Mouse (Mus musculus): ENCODE results near the gene Olfr869. TPM values are rescaled to one million over a fixed set of nuclear protein-coding genes. Genes with fewer than 3 reads are reported as not detected.

The Olfr869 gene
- total RNA-seq (2014; rRNA removed) (not detected in 2 replicates), polyA plus RNA-seq (2015; fragmentation: Nextera tagmentation; extraction: Ambion mirVana) (not detected in 2 replicates)

- H3K27ac ChIP-seq (ENCODE audit: low read depth, low read length) = no peak within 1 kb of the TSS
- H3K4me3 ChIP-seq (ENCODE audit: low read depth, low read length) = no peak within 1 kb of the TSS
- no peaks in the 10 kb centered on the region for H3K9me3 ChIP-seq (ENCODE audit: low read length)
- no peak for ATAC-seq
- H3K27me3 ChIP-seq (ENCODE audit: insufficient read depth, low read length) = no peaks in the 10 kb centered on the region
- H3K36me3 ChIP-seq (ENCODE audit: insufficient read depth) = no peaks in the 10 kb centered on the region
- H3K4me2 ChIP-seq (ENCODE audit: low read depth) = no peak within 1 kb of the TSS
- no peaks in the 10 kb centered on the region for H3K4me1 ChIP-seq (ENCODE audit: insufficient read depth)
- 81% methylated on average over 2 of the region's 2 CpGs for WGBS
- TF ChIP-seq CTCF (IDR thresholded peaks at IDR 0.05; ENCODE audit: low read depth) = no peak
- DNase-seq = no peak
- H3K9ac ChIP-seq = no peak within 1 kb of the TSS
These were observed at the start of gene Olfr869 for GRCm38 (mm10) chr9:20128709-20129108. Olfr869 (plus strand) TSS chr9:20129009.

- Histone ChIP-seq H3K9me3 (ENCODE audit: low read length) (0 out of 2 replicates have a peak, but pooled peaks cover 5% of the 10 kb centered on the region), H3K27me3 (ENCODE audit: insufficient read depth, low read length) (no peaks in the 10 kb centered on the region), H3K9ac (no peak within 1 kb of the TSS), H3K4me1 (ENCODE audit: insufficient read depth) (no peaks in the 10 kb centered on the region), H3K4me3 (ENCODE audit: low read depth, low read length) (no peak within 1 kb of the TSS), H3K4me2 (ENCODE audit: low read depth) (no peak within 1 kb of the TSS), H3K27ac (ENCODE audit: low read depth, low read length) (no peak within 1 kb of the TSS), H3K36me3 (ENCODE audit: insufficient read depth) (no peaks in the 10 kb centered on the region)
- ATAC-seq = no peak
- no peak for TF ChIP-seq CTCF (IDR thresholded peaks at IDR 0.05; ENCODE audit: low read depth)
- WGBS = 38% methylated on average over 2 of the region's 2 CpGs
- no peak for DNase-seq
These were observed 30.5 kb upstream of the Olfr869 start, which contains the start of gene Olfr868 for GRCm38 (mm10) chr9:20098326-20098725. Olfr868 (plus strand) TSS chr9:20098626.

DNA sequence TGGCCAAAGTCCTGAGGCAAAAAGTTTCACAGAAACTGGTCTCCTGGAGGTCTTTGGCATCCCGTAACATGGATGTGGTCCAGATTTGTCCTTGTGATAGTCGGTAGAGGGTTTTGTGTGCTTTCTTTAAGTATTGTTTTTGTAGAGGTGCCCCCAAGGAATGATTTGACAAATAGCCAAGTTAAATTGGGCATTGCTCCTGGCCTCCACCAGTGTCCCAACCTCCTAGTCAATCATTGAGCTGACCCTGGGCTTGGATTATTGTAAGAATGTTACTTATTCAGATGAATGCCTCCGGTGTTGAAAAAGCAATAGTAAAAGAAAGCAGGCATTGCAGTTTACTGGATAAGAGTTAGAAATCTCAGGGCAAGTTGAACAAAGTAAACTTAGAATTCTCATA lies 20.9 kb downstream of the Olfr869 start:
- TF ChIP-seq CTCF (IDR thresholded peaks at IDR 0.05; ENCODE audit: low read depth) = no peak
- no peak overlapping the region for H3K27ac ChIP-seq (ENCODE audit: low read depth, low read length)
- H3K4me1 ChIP-seq (ENCODE audit: insufficient read depth) = no peaks in the 10 kb centered on the region
- no peak for DNase-seq
- no peak for ATAC-seq
- WGBS = 88% methylated on average over 3 of the region's 3 CpGs
- H3K4me3 ChIP-seq (ENCODE audit: low read depth, low read length) = no peak overlapping the region
- no peak overlapping the region for H3K9ac ChIP-seq
- no peaks in the 10 kb centered on the region for H3K27me3 ChIP-seq (ENCODE audit: insufficient read depth, low read length)
- H3K36me3 ChIP-seq (ENCODE audit: insufficient read depth) = no peaks in the 10 kb centered on the region
- H3K9me3 ChIP-seq (ENCODE audit: low read length) = 0 out of 2 replicates have a peak, but pooled peaks cover 8% of the 10 kb centered on the region
- no peak overlapping the region for H3K4me2 ChIP-seq (ENCODE audit: low read depth)

DNA sequence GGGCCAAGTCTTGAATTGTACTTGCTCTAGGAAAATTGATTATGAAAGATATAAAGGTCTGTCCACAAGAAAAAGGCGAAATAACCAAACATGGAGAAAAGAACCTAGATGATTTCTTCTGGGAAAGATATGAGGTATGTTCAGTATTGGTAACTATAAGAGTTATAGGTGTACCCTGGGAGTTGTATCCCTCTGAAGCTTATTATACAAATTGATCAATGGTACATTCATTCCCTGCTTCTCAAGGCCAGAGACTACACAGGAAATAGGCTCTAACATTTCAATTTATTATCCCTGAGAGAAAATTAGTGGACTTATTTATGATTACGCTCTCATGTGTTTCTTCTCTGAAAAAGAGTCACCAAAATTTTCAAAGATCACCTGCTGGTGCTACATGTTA lies 45.1 kb downstream of the Olfr869 start, which contains the start of gene Olfr870:
Gene Olfr870, minus strand, starts transcription at position 101 of the 400 bp plus-strand sequence.
- H3K4me3 ChIP-seq (ENCODE audit: low read depth, low read length) = no peak within 1 kb of the TSS
- H3K9ac ChIP-seq = no peak within 1 kb of the TSS
- H3K36me3 ChIP-seq (ENCODE audit: insufficient read depth) = no peaks in the 10 kb centered on the region
- H3K4me1 ChIP-seq (ENCODE audit: insufficient read depth) = no peaks in the 10 kb centered on the region
- no peak within 1 kb of the TSS for H3K4me2 ChIP-seq (ENCODE audit: low read depth)
- 0 out of 2 replicates have a peak, but pooled peaks cover under 1% of the 10 kb centered on the region for H3K9me3 ChIP-seq (ENCODE audit: low read length)
- H3K27me3 ChIP-seq (ENCODE audit: insufficient read depth, low read length) = no peaks in the 10 kb centered on the region
- H3K27ac ChIP-seq (ENCODE audit: low read depth, low read length) = no peak within 1 kb of the TSS
- DNase-seq (no peak), ATAC-seq (no peak)
- TF ChIP-seq CTCF (IDR thresholded peaks at IDR 0.05; ENCODE audit: low read depth) = no peak
- 81% methylated on average over 2 of the region's 2 CpGs for WGBS

GRCm38 (mm10) chr9:20179463-20179862 lies 50.7 kb downstream of the Olfr869 start:
- ATAC-seq = no peak
- no peak overlapping the region for H3K9ac ChIP-seq
- TF ChIP-seq CTCF (IDR thresholded peaks at IDR 0.05; ENCODE audit: low read depth) = no peak
- WGBS = 65% methylated on average over 5 of the region's 5 CpGs
- no peak for DNase-seq
- H3K9me3 ChIP-seq (ENCODE audit: low read length) = 0 out of 2 replicates have a peak, but pooled peaks cover 5% of the 10 kb centered on the region
- no peak overlapping the region for H3K27ac ChIP-seq (ENCODE audit: low read depth, low read length)
- H3K4me3 ChIP-seq (ENCODE audit: low read depth, low read length) = no peak overlapping the region
- H3K4me2 ChIP-seq (ENCODE audit: low read depth) = no peak overlapping the region
- no peaks in the 10 kb centered on the region for H3K27me3 ChIP-seq (ENCODE audit: insufficient read depth, low read length)
- H3K4me1 ChIP-seq (ENCODE audit: insufficient read depth) = no peaks in the 10 kb centered on the region
- no peaks in the 10 kb centered on the region for H3K36me3 ChIP-seq (ENCODE audit: insufficient read depth)

Other genes starting within 250 kb of the Olfr869 start
- not detected in 2 replicates for gene Olfr862, start 241.0 kb upstream of the Olfr869 start, total RNA-seq (2014; rRNA removed)
- gene Olfr862, start 241.0 kb upstream of the Olfr869 start, polyA plus RNA-seq (2015; fragmentation: Nextera tagmentation; extraction: Ambion mirVana) = not detected in 2 replicates
- gene Olfr77, start 212.1 kb upstream of the Olfr869 start, total RNA-seq (2014; rRNA removed) = not detected in 2 replicates
- 0.18 and 0.28 TPM in 2 replicates for gene Olfr77, start 212.1 kb upstream of the Olfr869 start, polyA plus RNA-seq (2015; fragmentation: Nextera tagmentation; extraction: Ambion mirVana)
- gene Olfr866, start 101.0 kb upstream of the Olfr869 start, total RNA-seq (2014; rRNA removed) = not detected in 2 replicates
- not detected in 2 replicates for gene Olfr866, start 101.0 kb upstream of the Olfr869 start, polyA plus RNA-seq (2015; fragmentation: Nextera tagmentation; extraction: Ambion mirVana)
- not detected in 2 replicates for gene Olfr867, start 71.4 kb upstream of the Olfr869 start, total RNA-seq (2014; rRNA removed)
- gene Olfr867, start 71.4 kb upstream of the Olfr869 start, polyA plus RNA-seq (2015; fragmentation: Nextera tagmentation; extraction: Ambion mirVana) = not detected in 2 replicates
- not detected in 2 replicates for gene Olfr868, start 30.4 kb upstream of the Olfr869 start, total RNA-seq (2014; rRNA removed)
- not detected in 2 replicates for gene Olfr868, start 30.4 kb upstream of the Olfr869 start, polyA plus RNA-seq (2015; fragmentation: Nextera tagmentation; extraction: Ambion mirVana)
- not detected in 2 replicates for gene Olfr870, start 45.0 kb downstream of the Olfr869 start, total RNA-seq (2014; rRNA removed)
- gene Olfr870, start 45.0 kb downstream of the Olfr869 start, polyA plus RNA-seq (2015; fragmentation: Nextera tagmentation; extraction: Ambion mirVana) = not detected in 2 replicates
- gene Olfr871, start 83.2 kb downstream of the Olfr869 start, total RNA-seq (2014; rRNA removed) = not detected in 2 replicates
- gene Olfr871, start 83.2 kb downstream of the Olfr869 start, polyA plus RNA-seq (2015; fragmentation: Nextera tagmentation; extraction: Ambion mirVana) = not detected in 2 replicates
- not detected in 2 replicates for gene Olfr872, start 108.1 kb downstream of the Olfr869 start, total RNA-seq (2014; rRNA removed)
- gene Olfr872, start 108.1 kb downstream of the Olfr869 start, polyA plus RNA-seq (2015; fragmentation: Nextera tagmentation; extraction: Ambion mirVana) = not detected in 2 replicates
- gene Olfr39, start 153.3 kb downstream of the Olfr869 start, total RNA-seq (2014; rRNA removed) = not detected in 2 replicates
- gene Olfr39, start 153.3 kb downstream of the Olfr869 start, polyA plus RNA-seq (2015; fragmentation: Nextera tagmentation; extraction: Ambion mirVana) = not detected in 2 replicates
- gene Olfr873, start 169.5 kb downstream of the Olfr869 start, total RNA-seq (2014; rRNA removed) = not detected in 2 replicates
- not detected in 2 replicates for gene Olfr873, start 169.5 kb downstream of the Olfr869 start, polyA plus RNA-seq (2015; fragmentation: Nextera tagmentation; extraction: Ambion mirVana)
- 0.10 TPM in 1 of 2 replicates, not detected in the other for gene Olfr18, start 207.1 kb downstream of the Olfr869 start, total RNA-seq (2014; rRNA removed)
- gene Olfr18, start 207.1 kb downstream of the Olfr869 start, polyA plus RNA-seq (2015; fragmentation: Nextera tagmentation; extraction: Ambion mirVana) = 0.13 TPM in 1 of 2 replicates, not detected in the other

Data from forebrain, postnatal 0 days (tissue).